Mouse (Mus musculus) embryonic fibroblast, embryonic 13.5 days (primary cell): Measurements from ENCODE around the gene Neurl4.
A peak's percentile ranks its signal among the peaks of the same experiment; 100 is the strongest.

Source experiments
- CTCF ChIP-seq: IDR thresholded peaks from 2 replicates; pipeline ENCODE4 v1.5.1; 2011; ENCODE audit warnings: mild to moderate bottlenecking, control low read depth, low read length, moderate library complexity, borderline replicate concordance; ENCODE audit not compliant: insufficient read depth
- POLR2A ChIP-seq: IDR thresholded peaks from 2 replicates; pipeline ENCODE4 v1.6.1; 2011; ENCODE audit warnings: low read depth, mild to moderate bottlenecking, control low read depth, low read length, moderate library complexity

- no peak for TF ChIP-seq CTCF
- TF ChIP-seq POLR2A = 0 out of 2 replicates have a peak, but pooled peaks have one; percentile 11
Measured at GRCm38 (mm10) chr11:69915667-69916627, 15.1 kb downstream of the Neurl4 start.
